Mouse (Mus musculus) urinary bladder, postnatal 4 days (tissue): ENCODE measurements around the gene Rps6ka2.

Source experiments
- DNase-seq, 2 experiments: peaks; one replicate each; pipeline ENCODE4 v3.0.0; 2021 to 2022; ENCODE audit warnings: low spot score in 2 of 2

Gene Rps6ka2

DNA sequence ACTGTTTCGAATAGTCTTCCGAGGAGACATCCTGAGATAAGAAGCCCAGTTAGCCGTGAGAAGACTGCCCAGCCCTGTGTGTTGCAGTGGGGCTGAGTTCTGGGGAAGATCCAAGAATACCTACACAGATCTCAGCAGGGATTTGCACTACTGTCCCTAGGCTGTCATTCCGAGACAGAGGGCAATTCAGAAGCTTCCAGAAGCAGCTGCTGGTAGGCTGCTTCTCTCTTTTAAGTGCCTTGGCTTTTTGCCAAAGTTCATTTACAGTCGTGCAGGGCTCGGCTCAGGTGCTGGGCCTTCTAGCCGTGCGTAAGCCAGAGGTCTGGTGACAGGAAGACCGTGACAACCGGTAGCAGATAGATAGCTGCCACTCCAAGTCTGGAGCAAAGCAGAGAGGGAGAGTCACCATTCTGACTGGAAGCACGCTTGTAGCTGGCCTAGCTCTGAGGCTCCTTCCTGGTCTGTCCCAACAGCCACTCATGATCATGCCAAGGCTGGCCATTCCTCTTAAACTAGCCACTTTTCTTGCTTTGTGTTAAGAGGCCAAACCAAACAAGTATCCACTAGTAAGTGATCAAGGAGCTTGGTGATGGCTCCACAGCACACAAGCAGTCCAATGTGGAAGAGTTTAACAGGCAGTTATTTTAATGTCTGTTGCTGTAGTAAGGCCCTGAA lies 49.3 kb downstream of the Rps6ka2 start:
- no peak for DNase-seq

DNA sequence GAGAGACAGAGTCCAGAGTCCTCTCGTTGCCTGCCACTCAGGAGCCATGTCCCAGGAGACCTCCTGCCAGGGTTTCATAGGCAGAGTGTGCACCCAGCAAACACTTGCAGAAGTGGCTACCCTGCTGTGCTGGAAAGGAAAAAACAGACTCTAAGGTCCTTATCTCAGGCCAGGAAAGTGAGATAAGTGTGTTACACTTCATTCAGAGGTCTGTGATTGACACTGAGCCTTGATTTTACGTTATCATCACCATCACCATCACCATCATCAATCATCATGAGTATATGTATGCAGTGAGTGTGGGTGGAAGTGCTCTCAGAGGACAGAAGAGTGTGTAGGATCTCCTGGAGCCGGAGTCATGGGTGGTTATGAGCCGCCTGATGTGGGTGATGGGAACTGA lies 51.4 kb downstream of the Rps6ka2 start:
- DNase-seq, result no peak

DNA sequence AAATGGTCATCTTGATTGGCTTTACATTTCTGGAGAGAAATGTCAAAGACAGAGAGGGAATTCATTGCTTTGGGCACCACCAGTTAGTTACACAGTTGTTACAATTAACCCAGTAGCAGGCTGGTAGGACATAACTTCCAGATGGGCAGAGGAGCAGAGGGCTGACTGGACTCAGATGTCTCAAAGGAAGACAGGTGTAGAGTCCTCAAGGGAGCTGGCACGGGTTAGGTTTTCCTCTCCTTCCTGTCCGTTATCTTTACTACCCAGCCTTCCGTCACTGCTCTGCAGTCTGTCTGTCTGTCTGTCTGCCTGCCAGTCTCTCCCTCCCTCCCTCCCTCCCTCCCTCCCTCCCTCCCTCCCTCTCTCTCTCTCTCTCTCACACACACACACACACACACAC lies 52.3 kb downstream of the Rps6ka2 start:
- no peak for DNase-seq

DNA sequence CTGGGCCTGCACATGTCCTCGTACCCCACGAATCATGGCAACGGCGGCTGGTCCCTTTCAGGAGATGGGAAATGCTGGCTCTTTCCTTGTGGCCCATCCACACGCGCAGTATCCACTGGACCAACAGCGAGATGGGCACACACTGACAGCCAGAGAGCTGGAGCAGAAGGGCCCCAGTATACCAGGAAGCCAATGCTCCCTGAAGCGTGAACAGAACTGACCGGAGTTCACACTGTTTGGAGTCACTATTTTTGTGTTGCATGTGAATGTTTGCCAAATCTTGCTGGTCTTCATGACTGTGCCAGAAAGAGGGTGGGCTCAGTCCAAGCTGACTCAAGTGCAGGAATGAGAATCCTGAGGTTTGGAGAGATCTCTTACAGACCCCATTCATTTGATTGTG lies 58.6 kb downstream of the Rps6ka2 start:
- no peak for DNase-seq

DNA sequence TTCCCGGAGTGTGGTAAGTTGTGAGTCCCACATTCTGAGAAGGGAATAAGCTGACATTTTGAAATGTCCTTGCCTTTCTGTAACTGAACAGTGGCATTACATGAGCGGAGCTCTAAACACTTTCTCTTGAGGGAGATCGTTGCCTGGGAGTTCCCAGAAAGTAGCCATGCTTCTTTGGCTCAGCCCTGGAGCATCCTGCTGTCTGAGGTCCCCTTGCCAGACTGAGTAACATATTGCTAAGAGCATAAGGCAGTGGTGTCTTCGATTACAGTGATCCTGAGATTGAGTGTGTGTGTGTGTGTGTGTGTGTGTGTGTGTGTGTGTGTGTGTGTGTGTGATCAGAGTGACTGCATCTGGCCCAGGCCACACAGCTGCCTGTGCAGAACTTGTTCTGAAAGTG lies 61.4 kb downstream of the Rps6ka2 start:
- DNase-seq, result no peak

DNA sequence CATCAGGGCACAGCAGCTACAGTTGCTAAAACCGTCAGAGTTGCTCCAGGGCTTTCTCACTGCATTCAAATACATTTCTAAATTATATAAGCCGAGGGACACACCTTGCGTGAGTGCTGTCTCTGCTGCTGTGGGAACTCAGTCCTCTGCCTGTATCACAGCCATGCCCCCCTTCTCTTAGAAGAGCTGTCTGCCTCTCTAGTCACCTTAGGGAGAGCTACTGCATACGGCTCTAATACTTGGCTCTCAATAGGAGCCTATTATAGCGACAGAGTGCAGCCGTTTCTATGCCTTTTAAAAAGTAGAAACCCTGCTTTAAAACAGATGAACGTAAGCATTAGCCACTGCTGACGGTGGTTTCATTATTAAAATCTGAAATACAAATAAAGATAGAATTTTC lies 61.9 kb downstream of the Rps6ka2 start:
- DNase-seq, result no peak

- DNase-seq, result no peak
Observed at GRCm38 (mm10) chr17:7232400-7232799, 62.5 kb downstream of the Rps6ka2 start.

DNA sequence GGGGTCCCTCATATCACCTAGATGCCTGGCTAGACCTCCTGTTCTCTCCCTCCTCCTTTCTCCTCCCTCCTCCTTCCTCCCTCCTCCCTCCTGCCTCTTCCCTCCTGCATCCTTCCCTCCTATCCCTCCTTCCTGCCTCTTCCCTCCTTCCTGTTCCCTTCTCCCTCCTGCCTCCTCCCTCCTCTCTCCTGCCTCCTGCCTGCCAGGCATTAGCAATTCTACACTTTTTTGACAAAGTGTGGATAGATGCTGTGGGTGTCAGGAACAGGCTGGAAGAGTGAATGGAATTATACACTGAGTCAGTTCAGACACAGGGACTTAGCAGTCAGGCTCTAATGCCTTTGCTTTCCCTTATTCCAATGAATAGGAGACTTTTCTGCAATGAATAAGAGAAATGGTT lies 63.3 kb downstream of the Rps6ka2 start:
- DNase-seq, result no peak

DNA sequence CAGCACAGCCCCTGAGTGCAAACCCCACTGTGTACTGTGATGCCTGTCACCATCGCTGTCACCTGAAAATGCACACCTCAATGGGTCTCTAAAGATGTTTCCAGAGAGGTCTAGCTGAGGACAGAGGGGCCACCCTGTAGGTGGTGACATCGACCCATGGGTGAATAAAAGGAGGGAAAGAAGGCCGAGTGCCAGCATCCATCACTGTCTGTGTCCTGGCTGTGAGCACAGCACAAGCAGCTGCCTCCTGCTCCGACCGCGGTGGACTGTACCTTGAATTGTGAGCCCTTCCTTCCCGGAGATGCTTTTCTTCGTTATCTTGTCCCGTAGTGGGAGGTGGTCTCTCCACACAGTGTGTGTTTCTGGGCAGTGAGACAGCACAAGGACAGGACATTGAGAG lies 67.8 kb downstream of the Rps6ka2 start:
- no peak for DNase-seq

GRCm38 (mm10) chr17:7238766-7239165 lies 68.9 kb downstream of the Rps6ka2 start:
- DNase-seq, result no peak

- no peak for DNase-seq
Observed at GRCm38 (mm10) chr17:7240526-7240925, 70.6 kb downstream of the Rps6ka2 start.

DNA sequence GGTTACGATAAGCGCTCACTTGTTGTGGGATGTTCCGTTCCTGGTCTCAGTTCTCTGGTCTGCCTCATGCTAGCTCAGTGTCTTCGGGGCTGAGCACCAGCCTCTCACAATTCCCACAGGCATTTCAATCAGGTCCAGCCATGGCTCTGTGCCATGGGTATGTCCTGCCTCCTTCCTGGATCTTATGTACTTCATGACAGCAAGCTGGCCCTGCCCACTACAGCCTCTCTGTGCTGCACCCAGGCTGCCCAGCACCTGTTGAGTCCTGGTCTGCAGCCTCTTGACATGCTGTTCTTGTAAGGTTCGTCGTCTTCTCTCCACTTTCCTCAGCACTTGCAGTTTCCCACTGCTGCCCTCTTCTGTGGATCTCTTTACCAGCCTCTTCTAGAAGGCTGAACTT lies 75.2 kb downstream of the Rps6ka2 start:
- no peak for DNase-seq

- DNase-seq, result no peak
Observed at GRCm38 (mm10) chr17:7246893-7247556, 77.1 kb downstream of the Rps6ka2 start.

DNA sequence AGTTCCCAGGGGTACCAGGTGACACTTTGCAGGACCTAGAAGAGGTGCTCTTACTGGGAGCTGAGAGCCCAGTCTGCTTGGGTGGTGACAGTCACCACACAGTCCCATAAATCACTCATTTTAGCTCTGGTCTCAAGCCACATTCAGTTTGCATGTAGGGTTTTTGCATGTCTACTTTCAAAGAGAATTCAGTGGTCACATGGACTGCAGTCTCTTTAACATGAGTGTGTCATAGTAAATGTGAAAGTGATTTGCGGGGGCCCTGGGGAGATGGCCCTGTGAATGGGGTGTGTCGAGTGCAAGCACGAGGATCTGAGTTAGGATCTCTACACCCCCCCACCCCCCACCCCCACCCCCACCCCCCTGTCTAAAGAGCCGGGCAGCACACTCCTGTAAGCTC lies 80.5 kb downstream of the Rps6ka2 start:
- DNase-seq, result no peak

DNA sequence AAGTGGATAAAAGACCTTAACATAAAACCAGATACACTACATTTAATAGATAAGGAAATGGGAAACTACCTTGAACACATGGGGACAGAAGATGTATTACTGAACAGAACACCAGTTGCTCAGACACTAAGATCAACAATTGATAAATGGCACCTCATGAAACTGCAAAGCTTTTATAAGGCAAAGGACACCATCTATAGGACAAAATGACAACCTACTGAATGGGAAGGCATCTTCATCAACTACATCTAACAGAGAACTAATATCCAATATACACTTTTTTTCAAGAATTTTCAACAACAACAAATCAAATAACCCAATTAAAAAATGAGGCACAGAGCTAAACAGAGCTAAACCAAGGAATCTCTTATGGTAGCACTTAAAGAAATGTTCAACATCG lies 87.3 kb downstream of the Rps6ka2 start:
- DNase-seq, result no peak

GRCm38 (mm10) chr17:7258748-7259359 lies 88.9 kb downstream of the Rps6ka2 start:
- no peak for DNase-seq

GRCm38 (mm10) chr17:7260360-7260759 lies 90.4 kb downstream of the Rps6ka2 start:
- DNase-seq, result no peak

DNA sequence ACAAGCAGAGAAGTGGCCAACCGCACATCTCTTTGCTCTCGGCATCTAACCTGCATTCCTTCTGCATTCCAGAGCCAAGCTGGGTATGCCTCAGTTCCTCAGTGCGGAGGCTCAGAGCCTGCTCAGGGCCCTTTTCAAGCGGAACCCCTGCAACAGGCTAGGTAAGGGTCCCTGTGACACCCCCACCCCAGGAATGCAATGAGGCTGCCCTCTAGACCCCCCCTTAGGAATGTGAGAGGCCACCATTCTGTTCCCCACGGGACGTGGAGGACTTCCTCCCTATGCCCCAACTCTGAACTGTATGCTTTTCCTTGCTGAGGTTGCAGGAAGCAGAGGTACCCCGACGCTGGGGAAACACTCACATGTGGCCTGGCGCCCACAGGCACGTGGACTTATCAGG lies 92.1 kb downstream of the Rps6ka2 start:
- no peak for DNase-seq

DNA sequence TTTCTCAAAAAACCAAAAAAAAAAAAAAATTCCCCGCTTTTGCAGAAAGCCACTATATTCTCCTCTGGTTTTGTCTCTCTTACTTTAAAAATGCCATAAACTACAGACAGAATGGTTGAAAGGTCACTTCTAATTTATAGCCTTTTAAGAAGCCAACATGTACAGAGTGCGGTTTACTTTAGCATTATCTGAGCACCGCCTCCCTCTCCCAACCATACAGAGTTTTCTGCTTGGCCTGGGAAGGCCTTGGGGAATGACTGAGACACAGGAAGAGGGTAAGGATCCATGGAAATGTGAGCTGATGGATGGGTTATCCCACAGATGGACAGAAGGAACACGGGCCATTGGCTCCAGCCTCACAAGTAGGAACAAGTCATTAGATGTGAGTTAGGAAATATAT lies 92.7 kb downstream of the Rps6ka2 start:
- DNase-seq, result no peak

GRCm38 (mm10) chr17:7264610-7265009 lies 94.7 kb downstream of the Rps6ka2 start:
- no peak for DNase-seq

- no peak for DNase-seq
Observed at GRCm38 (mm10) chr17:7265291-7265690, 95.4 kb downstream of the Rps6ka2 start.

DNA sequence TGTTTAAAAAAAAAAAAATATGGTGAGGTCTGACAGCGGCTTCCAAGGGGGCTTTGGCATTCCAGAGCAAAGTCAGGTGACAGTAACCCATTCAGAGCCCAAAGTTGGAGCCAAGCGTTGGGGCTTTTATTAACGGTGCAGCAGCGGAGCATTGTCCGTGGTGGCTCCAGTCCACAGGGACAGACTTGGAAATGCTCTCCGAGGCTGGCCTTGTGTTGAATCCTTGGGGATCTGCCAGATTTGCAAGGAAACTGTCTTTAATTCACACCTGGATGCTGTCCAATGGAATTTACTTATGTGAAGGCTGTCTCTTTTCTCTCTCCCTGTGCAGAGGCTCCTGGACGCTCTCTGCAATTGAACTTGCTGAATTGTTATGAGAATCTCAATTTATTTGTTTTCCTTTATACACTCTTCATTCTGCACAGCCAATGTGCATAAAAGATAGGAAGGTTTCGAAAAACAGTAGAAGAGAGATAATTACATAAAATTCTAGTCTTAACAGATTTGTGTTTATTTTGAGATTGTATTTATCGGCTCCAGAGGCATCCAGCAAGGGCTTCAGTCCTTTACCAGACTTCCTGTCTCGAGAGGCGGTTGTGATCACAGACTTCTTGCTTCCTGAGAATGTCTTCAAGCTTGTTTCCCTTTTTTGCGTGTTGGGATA lies 95.9 kb downstream of the Rps6ka2 start:
- no peak for DNase-seq

- no peak for DNase-seq
Observed at GRCm38 (mm10) chr17:7267843-7268242, 97.9 kb downstream of the Rps6ka2 start.
